Comparison of ENCODE assay signal across 10 mouse cellular contexts in genomic region chr12:103341212-103341611, GRCm38 (mm10). TPM values are rescaled to one million over a fixed set of nuclear protein-coding genes. Genes with fewer than 3 reads are reported as not detected.
DNase-seq lines count a peak whose midpoint lies in the region; ATAC-seq lines count a peak whose summit lies in the region.
"Had no signal": no experiment of that assay in that cellular context is flagged by ENCODE, and none has a peak within 500 bp of the region (broad histone marks: within the 10 kb centered on the region; RNA-seq: fewer than 3 reads in every experiment).

No protein-coding gene starts in this region.

- H3K4me2 ChIP-seq in kidney, embryonic 15.5 days = no peak overlapping the region

- ATAC-seq in kidney, embryonic 15.5 days (replicated peaks; ENCODE audit: low FRiP score) = no peak

- H3K9ac ChIP-seq in kidney, embryonic 15.5 days = no peak overlapping the region

- 78% methylated on average over 5 of the region's 5 CpGs for WGBS in kidney, embryonic 15.5 days

- no peaks in the 10 kb centered on the region for H3K4me1 ChIP-seq in kidney, embryonic 15.5 days
- H3K4me1 ChIP-seq: limb, embryonic 10.5 days had no signal

- H3K27me3 ChIP-seq in splenic B cell, adult 2 months (ENCODE audit: control insufficient read depth, insufficient read depth, low read length, poor library complexity, severe bottlenecking) = no peaks in the 10 kb centered on the region
- H3K27me3 ChIP-seq in kidney, embryonic 15.5 days = no peaks in the 10 kb centered on the region

- no peak overlapping the region for H3K27ac ChIP-seq in kidney, embryonic 15.5 days
- H3K27ac ChIP-seq: kidney, postnatal 0 days; limb, embryonic 10.5 days had no signal

- H3K4me3 ChIP-seq in kidney, embryonic 15.5 days (replicated peaks) = no peak overlapping the region
- H3K4me3 ChIP-seq: limb, embryonic 10.5 days had no signal

- no peaks in the 10 kb centered on the region for H3K9me3 ChIP-seq in kidney, embryonic 15.5 days (replicated peaks)
- H3K9me3 ChIP-seq: limb, embryonic 10.5 days had no signal

- peak; percentile 54 for DNase-seq in layer of hippocampus, adult 9-11 months
- no peak for DNase-seq in layer of hippocampus, postnatal 36 days
- DNase-seq in CD8-positive naive resting alpha-beta T cell, adult 2 months (ENCODE audit: low read depth in 2 of 2, low spot score in 2 of 2) = peak; percentile 67 to 71
- DNase-seq in lung, postnatal 36 days = peak; percentile 53
- peak; percentile 87 for DNase-seq in splenic B cell, adult 2 months (ENCODE audit: low read depth, low spot score)
- no peak for DNase-seq in embryo, embryonic 11 days
- no peak for DNase-seq in heart, postnatal 14 days

- no peaks in the 10 kb centered on the region for H3K36me3 ChIP-seq in splenic B cell, adult 2 months (ENCODE audit: control insufficient read depth, insufficient read depth, low read length, poor library complexity, severe bottlenecking)
- no peaks in the 10 kb centered on the region for H3K36me3 ChIP-seq in kidney, embryonic 15.5 days
- H3K36me3 ChIP-seq: limb, embryonic 10.5 days had no signal

- intact Hi-C loops in heart, postnatal 14 days (cut with DNase I) = no loop called here

RNA-seq across cellular contexts. Expression of gene Asb2, which starts 14.6 kb away (rescaled TPM):
- 1 to 10 TPM; 1.6 to 1.7 TPM for total RNA-seq in layer of hippocampus, postnatal 36 days (2021)
- polyA plus RNA-seq in kidney, embryonic 15.5 days (2015; fragmentation: Nextera tagmentation; extraction: Ambion mirVana) = 3.2 and 5.2 TPM in 2 replicates
- total RNA-seq in heart, postnatal 14 days (2021) = 100 to 1,000 TPM; 470 to 485 TPM

RNA-seq across cellular contexts. Expression of gene Fam181a, which starts 30.4 kb away (rescaled TPM):
- total RNA-seq in layer of hippocampus, postnatal 36 days (2021) = 1 to 10 TPM; 1.5 to 1.6 TPM
- polyA plus RNA-seq in kidney, embryonic 15.5 days (2015; fragmentation: Nextera tagmentation; extraction: Ambion mirVana) = not detected in 2 replicates
- not detected for total RNA-seq in heart, postnatal 14 days (2021)
- polyA plus RNA-seq: kidney, postnatal 0 days; limb, embryonic 10.5 days had no signal

RNA-seq across cellular contexts. Expression of gene Otub2, which starts 47.3 kb away (rescaled TPM):
- total RNA-seq in layer of hippocampus, postnatal 36 days (2021) = 10 to 100 TPM; 49.7 to 53.9 TPM
- polyA plus RNA-seq in kidney, embryonic 15.5 days (2015; fragmentation: Nextera tagmentation; extraction: Ambion mirVana) = 7.5 and 7.6 TPM in 2 replicates
- total RNA-seq in heart, postnatal 14 days (2021) = 1 to 10 TPM; 3.6 to 4.0 TPM

Comparison
In these comparisons a context has a peak if more than half of its experiments do, and no peak if none do; other contexts are left out.
1. DNase-seq: peak in layer of hippocampus, adult 9-11 months (single experiment), CD8-positive naive resting alpha-beta T cell, adult 2 months (2 of 2), lung, postnatal 36 days (single experiment) and splenic B cell, adult 2 months (single experiment); none in layer of hippocampus, postnatal 36 days (0 of 2), embryo, embryonic 11 days (single experiment) and heart, postnatal 14 days (0 of 2).
2. RNA of gene Asb2, which starts 14.6 kb away (total RNA-seq): 470 to 485 TPM in heart, postnatal 14 days; 1.6 to 1.7 TPM in layer of hippocampus, postnatal 36 days; every median in the first group is over 100 times any median in the second.
3. RNA of gene Otub2, which starts 47.3 kb away (total RNA-seq): 49.7 to 53.9 TPM in layer of hippocampus, postnatal 36 days; 3.6 to 4.0 TPM in heart, postnatal 14 days; every median in the first group is over 10 times any median in the second.